Mouse (Mus musculus): ENCODE results near the gene Tmco5. TPM values are rescaled to one million over a fixed set of nuclear protein-coding genes. Genes with fewer than 3 reads are reported as not detected.
A peak's percentile ranks its signal among the peaks of the same experiment; 100 is the strongest.

Tmco5 gene
- total and polyA plus RNA-seq, 3 experiments, result not detected

DNA sequence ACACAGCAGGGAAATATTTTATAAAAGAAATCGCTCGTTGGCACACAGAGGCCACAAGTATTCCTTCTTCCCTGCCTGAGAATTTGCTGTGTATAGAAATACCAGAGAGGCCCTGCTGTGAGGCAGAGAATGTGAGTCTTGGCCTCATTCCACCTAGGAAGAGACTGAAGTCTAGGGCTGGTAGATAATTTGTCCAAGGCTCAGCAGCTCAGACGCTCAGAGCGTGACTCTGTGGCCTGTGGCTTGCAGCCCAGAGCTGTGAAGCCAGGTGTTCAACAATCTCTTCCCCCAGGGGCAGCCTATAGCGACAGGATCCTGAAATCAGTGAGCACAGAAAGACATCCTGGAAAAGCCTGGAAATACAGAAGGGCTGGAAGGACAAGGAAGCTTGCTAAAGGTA, 26.2 kb upstream of the Tmco5 start:
- ATAC-seq (ENCODE audit: extremely low read depth, insufficient number of reproducible peaks, low FRiP score, poor library complexity, severe bottlenecking), result no peak
- Histone ChIP-seq H3K27me3 (ENCODE audit: insufficient read depth, low read length) (no peaks in the 10 kb centered on the region), H3K4me1 (ENCODE audit: insufficient read depth, low read depth, low read length) (no peaks in the 10 kb centered on the region), H3K9me3 (replicated peaks) (no peaks in the 10 kb centered on the region), H3K36me3 (replicated peaks) (no peaks in the 10 kb centered on the region), H3K4me3 (ENCODE audit: low read depth, low read length) (no peak overlapping the region)
- TF ChIP-seq POLR2AphosphoS5 (IDR thresholded peaks at IDR 0.05; ENCODE audit: insufficient replicate concordance, low read depth, low read length) (no peak), CTCF (IDR thresholded peaks at IDR 0.05; ENCODE audit: low read depth, low read length) (no peak), TAL1 (conservative IDR thresholded peaks at IDR 0.05; ENCODE audit: low read depth, low read length) (no peak), GATA2 (IDR thresholded peaks at IDR 0.05; ENCODE audit: borderline replicate concordance, low read depth, low read length) (no peak), GATA1 (IDR thresholded peaks at IDR 0.05; ENCODE audit: borderline replicate concordance, low read length) (no peak)
- no peak for DNase-seq (ENCODE audit: low spot score)

DNA sequence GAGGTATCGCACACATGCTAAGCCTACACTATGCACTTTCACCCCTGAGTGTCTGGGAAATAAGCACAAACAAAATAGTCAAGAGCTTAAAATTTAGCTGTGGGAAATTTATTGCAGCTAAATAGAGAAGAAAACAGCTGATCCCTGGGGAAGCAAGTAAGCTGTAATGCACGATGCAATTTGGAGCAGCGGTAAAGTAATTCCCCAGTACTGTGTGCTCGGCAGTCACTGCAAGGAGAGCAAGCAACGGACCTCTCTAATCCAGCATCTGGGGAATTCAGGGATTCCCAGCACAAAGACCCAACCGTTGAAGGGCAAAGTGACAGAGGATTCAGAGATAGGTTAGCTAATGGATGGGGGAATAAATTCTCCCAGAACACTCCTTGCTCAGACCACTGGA, 19.8 kb upstream of the Tmco5 start:
- H3K4me3 ChIP-seq (ENCODE audit: low read depth, low read length), result no peak overlapping the region
- no peak for DNase-seq (ENCODE audit: low spot score)
- ATAC-seq (ENCODE audit: extremely low read depth, insufficient number of reproducible peaks, low FRiP score, poor library complexity, severe bottlenecking), result no peak
- no peaks in the 10 kb centered on the region for H3K36me3 ChIP-seq (replicated peaks)
- no peaks in the 10 kb centered on the region for H3K27me3 ChIP-seq (ENCODE audit: insufficient read depth, low read length)
- TF ChIP-seq GATA2 (IDR thresholded peaks at IDR 0.05; ENCODE audit: borderline replicate concordance, low read depth, low read length), result no peak
- TF ChIP-seq TAL1 (conservative IDR thresholded peaks at IDR 0.05; ENCODE audit: low read depth, low read length), result no peak
- no peak for TF ChIP-seq GATA1 (IDR thresholded peaks at IDR 0.05; ENCODE audit: borderline replicate concordance, low read length)
- TF ChIP-seq POLR2AphosphoS5 (IDR thresholded peaks at IDR 0.05; ENCODE audit: insufficient replicate concordance, low read depth, low read length), result no peak
- H3K4me1 ChIP-seq (ENCODE audit: insufficient read depth, low read depth, low read length), result no peaks in the 10 kb centered on the region
- H3K9me3 ChIP-seq (replicated peaks), result no peaks in the 10 kb centered on the region

DNA sequence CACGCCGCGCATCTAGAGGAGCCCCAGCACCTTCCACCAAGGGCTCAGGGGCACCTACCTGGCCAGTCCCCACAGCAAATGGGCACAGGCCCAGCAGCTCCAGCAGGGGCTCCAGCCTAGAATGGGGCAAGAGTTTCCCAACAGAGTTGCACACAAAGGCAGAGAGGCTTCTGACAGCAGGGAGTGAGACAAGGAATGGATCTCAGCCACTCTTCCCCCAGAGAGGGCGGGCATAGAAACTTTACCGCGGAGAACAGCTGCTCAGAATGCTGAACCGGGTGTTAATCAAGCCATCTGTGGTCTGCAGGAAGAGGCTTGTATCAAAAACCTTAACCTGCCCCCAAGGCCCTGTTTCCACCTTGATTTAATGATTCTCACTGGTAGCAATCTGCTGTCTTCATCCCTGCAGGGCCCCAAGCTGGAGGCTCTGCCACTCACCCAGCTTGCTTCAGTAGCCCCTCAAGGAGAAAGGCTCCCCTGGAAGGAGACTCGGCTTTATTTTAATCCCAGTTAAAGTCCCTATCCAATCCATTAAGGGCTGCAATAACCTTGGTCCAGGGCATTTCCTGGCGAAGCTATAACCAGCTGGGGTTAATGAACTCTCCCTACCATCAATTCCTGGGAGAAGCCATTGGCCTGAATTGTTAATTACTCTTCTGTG, 1.4 kb upstream of the Tmco5 start:
- TF ChIP-seq GATA1 (IDR thresholded peaks at IDR 0.05; ENCODE audit: borderline replicate concordance, low read length) (no peak), CTCF (IDR thresholded peaks at IDR 0.05; ENCODE audit: low read depth, low read length) (no peak), GATA2 (IDR thresholded peaks at IDR 0.05; ENCODE audit: borderline replicate concordance, low read depth, low read length) (no peak), POLR2AphosphoS5 (IDR thresholded peaks at IDR 0.05; ENCODE audit: insufficient replicate concordance, low read depth, low read length) (no peak), TAL1 (conservative IDR thresholded peaks at IDR 0.05; ENCODE audit: low read depth, low read length) (no peak)

DNA sequence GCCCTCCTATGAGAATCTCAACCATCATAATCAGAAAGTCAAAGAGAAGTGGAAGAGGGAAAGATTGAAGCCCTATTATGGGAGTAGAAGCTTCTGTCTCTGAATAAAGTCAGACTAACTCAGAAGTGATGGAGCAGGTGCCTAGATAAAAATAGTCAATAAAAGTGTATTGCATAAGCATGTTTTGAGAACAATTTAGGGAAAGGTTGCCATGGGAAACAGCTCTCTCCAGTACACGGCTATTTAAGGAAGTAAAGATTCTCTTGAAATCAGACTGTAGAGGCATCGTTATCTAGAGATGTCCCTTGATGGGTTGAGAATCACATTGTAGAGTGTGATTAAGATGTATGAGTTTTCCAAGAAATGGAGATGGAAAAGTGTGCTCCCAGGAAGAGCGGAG, 1.2 kb downstream of the Tmco5 start:
- DNase-seq (ENCODE audit: low spot score) (no peak), ATAC-seq (ENCODE audit: extremely low read depth, insufficient number of reproducible peaks, low FRiP score, poor library complexity, severe bottlenecking) (no peak)
- no peaks in the 10 kb centered on the region for H3K36me3 ChIP-seq (replicated peaks)
- H3K4me1 ChIP-seq (ENCODE audit: insufficient read depth, low read depth, low read length), result no peaks in the 10 kb centered on the region
- no peak overlapping the region for H3K4me3 ChIP-seq (ENCODE audit: low read depth, low read length)
- H3K9me3 ChIP-seq (replicated peaks), result no peaks in the 10 kb centered on the region
- 0 out of 2 replicates have a peak, but pooled peaks cover 2% of the 10 kb centered on the region for H3K27me3 ChIP-seq (ENCODE audit: insufficient read depth, low read length)
- TF ChIP-seq GATA1 (IDR thresholded peaks at IDR 0.05; ENCODE audit: borderline replicate concordance, low read length), result no peak
- TF ChIP-seq POLR2AphosphoS5 (IDR thresholded peaks at IDR 0.05; ENCODE audit: insufficient replicate concordance, low read depth, low read length), result no peak
- no peak for TF ChIP-seq TAL1 (conservative IDR thresholded peaks at IDR 0.05; ENCODE audit: low read depth, low read length)
- no peak for TF ChIP-seq CTCF (IDR thresholded peaks at IDR 0.05; ENCODE audit: low read depth, low read length)

More for the DNA sequence above, 1.4 kb upstream of the Tmco5 start:
- Histone ChIP-seq H3K36me3 (replicated peaks) (no peaks in the 10 kb centered on the region), H3K27me3 (ENCODE audit: insufficient read depth, low read length) (0 out of 2 replicates have a peak, but pooled peaks cover 2% of the 10 kb centered on the region), H3K4me1 (ENCODE audit: insufficient read depth, low read depth, low read length) (no peaks in the 10 kb centered on the region), H3K4me3 (ENCODE audit: low read depth, low read length) (no peak overlapping the region), H3K9me3 (replicated peaks) (no peaks in the 10 kb centered on the region)
- DNase-seq (ENCODE audit: low spot score) (no peak), ATAC-seq (ENCODE audit: extremely low read depth, insufficient number of reproducible peaks, low FRiP score, poor library complexity, severe bottlenecking) (no peak)

DNA sequence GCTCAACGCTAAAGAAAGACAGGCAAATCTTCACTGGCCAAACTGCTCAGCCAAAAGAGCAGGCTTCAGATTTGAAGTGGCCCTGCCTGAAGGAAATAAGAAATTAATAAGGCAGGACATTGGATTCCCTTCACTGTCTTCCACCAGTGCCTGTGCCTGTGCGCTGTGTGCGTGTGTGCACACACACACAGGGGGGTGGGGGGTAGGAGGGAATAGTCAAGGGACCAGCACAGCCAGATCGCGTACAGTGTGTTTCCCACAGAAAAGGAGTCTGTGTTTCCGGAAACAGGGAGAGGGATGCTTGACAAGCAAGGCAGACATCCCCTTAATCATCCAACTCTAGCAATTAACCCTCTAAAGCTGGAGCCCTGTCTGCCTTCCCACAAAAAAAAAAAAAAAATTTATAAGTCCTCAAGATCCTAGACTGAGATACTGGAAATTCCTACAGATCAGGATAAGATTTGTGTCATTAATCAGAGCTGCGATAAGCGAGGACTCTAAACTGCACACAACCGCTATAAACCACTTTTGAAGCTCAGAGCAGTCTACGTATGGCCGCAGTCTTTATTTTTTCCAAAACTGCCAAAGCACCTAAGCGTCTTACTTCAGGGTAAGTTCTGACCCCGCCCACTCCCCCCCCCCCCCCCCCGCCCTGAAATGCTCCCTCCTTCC, 15.0 kb downstream of the Tmco5 start:
- Histone ChIP-seq H3K36me3 (replicated peaks) (no peaks in the 10 kb centered on the region), H3K9me3 (replicated peaks) (no peaks in the 10 kb centered on the region), H3K4me3 (ENCODE audit: low read depth, low read length) (no peak overlapping the region), H3K4me1 (ENCODE audit: insufficient read depth, low read depth, low read length) (peaks cover 7% of the 10 kb centered on the region), H3K27me3 (ENCODE audit: insufficient read depth, low read length) (peaks cover 2% of the 10 kb centered on the region; the same call in 1 of the 2 replicates)
- ATAC-seq (ENCODE audit: extremely low read depth, insufficient number of reproducible peaks, low FRiP score, poor library complexity, severe bottlenecking) (no peak), DNase-seq (ENCODE audit: low spot score) (no peak)
- TF ChIP-seq GATA2 (IDR thresholded peaks at IDR 0.05; ENCODE audit: borderline replicate concordance, low read depth, low read length), result no peak
- no peak for TF ChIP-seq CTCF (IDR thresholded peaks at IDR 0.05; ENCODE audit: low read depth, low read length)
- TF ChIP-seq GATA1 (IDR thresholded peaks at IDR 0.05; ENCODE audit: borderline replicate concordance, low read length), result no peak
- no peak for TF ChIP-seq TAL1 (conservative IDR thresholded peaks at IDR 0.05; ENCODE audit: low read depth, low read length)
- TF ChIP-seq POLR2AphosphoS5 (IDR thresholded peaks at IDR 0.05; ENCODE audit: insufficient replicate concordance, low read depth, low read length), result no peak

DNA sequence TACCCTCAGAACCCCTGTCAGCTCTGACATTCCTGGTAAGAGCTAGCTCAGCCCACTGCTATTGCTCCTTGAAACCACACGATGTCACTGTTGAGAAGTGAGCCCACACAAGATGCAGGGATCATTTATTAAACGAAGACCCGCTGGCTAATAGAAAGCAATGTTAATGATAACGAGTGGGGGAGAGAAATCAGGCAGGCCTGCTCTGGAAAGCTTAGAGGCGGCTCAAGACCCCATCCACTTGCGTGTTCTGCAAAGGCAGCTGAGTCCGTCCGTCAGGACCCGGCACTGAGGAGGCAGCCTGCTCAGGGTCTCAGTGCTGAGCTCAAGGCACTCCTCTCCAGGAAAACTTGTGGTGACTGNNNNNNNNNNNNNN, 15.5 kb downstream of the Tmco5 start:
- peak; percentile 24 for DNase-seq (ENCODE audit: low spot score)
- no peak overlapping the region for H3K4me3 ChIP-seq (ENCODE audit: low read depth, low read length)

More for the DNA sequence above, 15.5 kb downstream of the Tmco5 start:
- ATAC-seq (ENCODE audit: extremely low read depth, insufficient number of reproducible peaks, low FRiP score, poor library complexity, severe bottlenecking), result peak; percentile 59
- Histone ChIP-seq H3K36me3 (replicated peaks) (no peaks in the 10 kb centered on the region), H3K27me3 (ENCODE audit: insufficient read depth, low read length) (peaks cover 2% of the 10 kb centered on the region; the same call in 1 of the 2 replicates), H3K4me1 (ENCODE audit: insufficient read depth, low read depth, low read length) (peaks cover 7% of the 10 kb centered on the region), H3K9me3 (replicated peaks) (no peaks in the 10 kb centered on the region)
- TF ChIP-seq GATA1 (IDR thresholded peaks at IDR 0.05; ENCODE audit: borderline replicate concordance, low read length) (no peak), POLR2AphosphoS5 (IDR thresholded peaks at IDR 0.05; ENCODE audit: insufficient replicate concordance, low read depth, low read length) (no peak), TAL1 (conservative IDR thresholded peaks at IDR 0.05; ENCODE audit: low read depth, low read length) (no peak), GATA2 (IDR thresholded peaks at IDR 0.05; ENCODE audit: borderline replicate concordance, low read depth, low read length) (no peak)
